8 mouse cellular contexts compared by ENCODE assay signal in the genomic region with DNA sequence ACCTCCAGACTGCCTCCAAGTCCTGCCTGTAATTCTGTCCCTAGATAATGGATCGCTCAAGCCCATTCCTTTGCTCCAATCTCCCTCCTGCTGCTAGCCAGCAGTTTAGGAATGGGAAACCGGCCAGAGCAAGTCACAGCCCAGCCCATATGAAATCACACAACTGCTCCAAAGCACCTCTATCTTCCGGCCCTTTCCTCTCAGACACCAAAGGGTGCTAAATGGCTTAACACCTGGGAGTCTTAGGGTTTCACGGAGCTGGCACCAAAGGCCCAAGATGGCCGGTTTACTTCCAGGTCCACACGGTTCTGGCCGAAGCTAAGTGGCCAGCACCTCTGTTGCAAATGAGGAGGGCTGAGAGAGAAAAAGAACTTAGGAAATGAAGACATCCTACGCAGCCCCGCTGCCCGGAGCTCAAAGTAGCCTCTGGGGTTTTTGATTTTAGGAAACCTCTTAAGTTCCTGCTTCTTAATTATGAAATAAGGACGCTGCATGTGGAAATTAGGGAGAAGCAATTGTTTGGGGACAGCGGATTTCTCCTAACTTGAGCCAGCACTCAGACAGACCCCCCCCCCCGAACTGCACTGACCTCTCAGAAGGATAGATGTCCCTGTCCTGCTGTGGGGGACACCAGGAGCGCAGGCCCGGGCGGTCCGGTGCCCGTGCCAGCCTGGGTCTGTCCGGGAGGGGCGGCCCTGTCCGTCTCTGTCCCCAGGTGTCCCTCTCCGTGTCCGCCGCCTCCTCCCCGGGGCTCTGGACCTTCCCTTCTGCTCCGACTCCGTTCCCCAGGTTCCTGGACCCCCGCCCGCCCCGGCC. TPM values are rescaled to one million over a fixed set of nuclear protein-coding genes. Genes with fewer than 3 reads are reported as not detected.
DNase-seq lines count a peak whose midpoint lies in the region; ATAC-seq and TF ChIP-seq lines count a peak whose summit lies in the region.

No protein-coding gene starts in this region.

- ATAC-seq in intestine, postnatal 0 days: peak; percentile 41
- peak; percentile 67 for ATAC-seq in lung, embryonic 15.5 days (ENCODE audit: borderline replicate concordance, extremely low read depth, low FRiP score, low TSS enrichment)
- no peak for ATAC-seq in stomach, embryonic 16.5 days (ENCODE audit: insufficient read depth, low FRiP score)

- DNase-seq in adrenal gland, adult (ENCODE audit: inconsistent age in 2 of 2, low spot score in 1 of 2): peak; percentile 69 to 89
- no peak for DNase-seq in adrenal gland, postnatal 4 days (ENCODE audit: low spot score in 2 of 2)
- DNase-seq in gonadal fat pad, adult 2 months (ENCODE audit: low read depth): peak; percentile 31
- DNase-seq in ovary, postnatal 36 days (ENCODE audit: low spot score): no peak

- H3K4me3 ChIP-seq in bone marrow, adult 2 months (replicated peaks; ENCODE audit: control insufficient read depth, low read depth, low read length): peak overlapping the region; percentile 62
- peak overlapping the region; percentile 80 for H3K4me3 ChIP-seq in intestine, postnatal 0 days (ENCODE audit: low read depth, low read length)
- H3K4me3 ChIP-seq in lung, embryonic 15.5 days: peak overlapping the region; percentile 83
- H3K4me3 ChIP-seq in stomach, embryonic 16.5 days (replicated peaks; ENCODE audit: low read length): peak overlapping the region; percentile 92

- no peaks in the 10 kb centered on the region for H3K27me3 ChIP-seq in intestine, postnatal 0 days (replicated peaks; ENCODE audit: control insufficient read depth, insufficient read depth, low read length)
- H3K27me3 ChIP-seq in lung, embryonic 15.5 days: no peaks in the 10 kb centered on the region
- no peaks in the 10 kb centered on the region for H3K27me3 ChIP-seq in stomach, embryonic 16.5 days (ENCODE audit: control insufficient read depth, insufficient read depth, low read length)

- peak overlapping the region; percentile 58 for H3K27ac ChIP-seq in bone marrow, adult 2 months (ENCODE audit: control insufficient read depth, insufficient read depth, low read depth, low read length, poor library complexity)
- H3K27ac ChIP-seq in intestine, postnatal 0 days (ENCODE audit: low read depth, low read length): peak overlapping the region; percentile 54; the same call in 1 of the 2 replicates
- H3K27ac ChIP-seq in lung, embryonic 15.5 days: peak overlapping the region; percentile 66
- H3K27ac ChIP-seq in stomach, embryonic 16.5 days (ENCODE audit: low read length): peak overlapping the region; percentile 77

- no peaks in the 10 kb centered on the region for H3K9me3 ChIP-seq in intestine, postnatal 0 days (ENCODE audit: control insufficient read depth)
- no peaks in the 10 kb centered on the region for H3K9me3 ChIP-seq in lung, embryonic 15.5 days
- no peaks in the 10 kb centered on the region for H3K9me3 ChIP-seq in stomach, embryonic 16.5 days (replicated peaks; ENCODE audit: control insufficient read depth, low read length)

- no peak for TF ChIP-seq POLR2A in bone marrow, adult 2 months (IDR thresholded peaks at IDR 0.05; ENCODE audit: borderline replicate concordance, control insufficient read depth, low read depth, low read length)

- H3K4me1 ChIP-seq in bone marrow, adult 2 months (ENCODE audit: control insufficient read depth, insufficient read depth, low read length): peaks cover 8% of the 10 kb centered on the region; the same call in 1 of the 2 replicates
- 0 out of 2 replicates have a peak, but pooled peaks cover 4% of the 10 kb centered on the region for H3K4me1 ChIP-seq in intestine, postnatal 0 days (replicated peaks; ENCODE audit: control insufficient read depth, insufficient read depth, low read length)
- H3K4me1 ChIP-seq in lung, embryonic 15.5 days: peaks cover 41% of the 10 kb centered on the region
- peaks cover 39% of the 10 kb centered on the region for H3K4me1 ChIP-seq in stomach, embryonic 16.5 days (ENCODE audit: control insufficient read depth, insufficient read depth, low read length)

- no peaks in the 10 kb centered on the region; the same call in 1 of the 2 replicates for H3K36me3 ChIP-seq in intestine, postnatal 0 days (ENCODE audit: control insufficient read depth, insufficient read depth)
- H3K36me3 ChIP-seq in lung, embryonic 15.5 days: no peaks in the 10 kb centered on the region
- no peaks in the 10 kb centered on the region for H3K36me3 ChIP-seq in stomach, embryonic 16.5 days (ENCODE audit: control insufficient read depth, insufficient read depth, low read length)

- no peak for TF ChIP-seq CTCF in bone marrow, adult 2 months (IDR thresholded peaks at IDR 0.05; ENCODE audit: control insufficient read depth, insufficient read depth, low read length)
- no peak for TF ChIP-seq CTCF in intestine, postnatal 0 days (IDR thresholded peaks at IDR 0.05; ENCODE audit: low read depth)

- 3% methylated on average over 30 of the region's 30 CpGs for WGBS in bone marrow, adult 2 months
- WGBS in intestine, postnatal 0 days: 4% methylated on average over 29 of the region's 30 CpGs
- 5% methylated on average over 30 of the region's 30 CpGs for WGBS in lung, embryonic 15.5 days
- 5% methylated on average over 30 of the region's 30 CpGs for WGBS in stomach, embryonic 16.5 days

- peak overlapping the region; percentile 74 for H3K9ac ChIP-seq in intestine, postnatal 0 days (ENCODE audit: low read depth, low read length)
- peak overlapping the region; percentile 70 for H3K9ac ChIP-seq in lung, embryonic 15.5 days
- H3K9ac ChIP-seq in stomach, embryonic 16.5 days (ENCODE audit: low read length): peak overlapping the region; percentile 92

- peak overlapping the region; percentile 87 for H3K4me2 ChIP-seq in intestine, postnatal 0 days (replicated peaks; ENCODE audit: low read depth)
- peak overlapping the region; percentile 87 for H3K4me2 ChIP-seq in lung, embryonic 15.5 days
- H3K4me2 ChIP-seq in stomach, embryonic 16.5 days (ENCODE audit: low read depth, low read length): peak overlapping the region; percentile 87

RNA-seq across cellular contexts. Expression of gene Agtrap, which starts 0.5 kb away (rescaled TPM):
- 10 to 100 TPM; 77.6 to 83.7 TPM for total RNA-seq in adrenal gland, postnatal 4 days (2021)
- 10.0 and 20.9 TPM in 2 replicates for polyA plus RNA-seq in bone marrow, adult 2 months (2011; ENCODE audit: insufficient read depth, insufficient read length, low replicate concordance, missing spikeins)
- polyA plus RNA-seq in gonadal fat pad, adult 2 months (2012; rRNA removed): 29.4 and 30.3 TPM in 2 replicates
- 27.7 and 31.3 TPM in 2 replicates for polyA plus RNA-seq in intestine, postnatal 0 days (2015; fragmentation: Nextera tagmentation; extraction: Ambion mirVana)
- polyA plus RNA-seq in lung, embryonic 15.5 days (2015; fragmentation: Nextera tagmentation; extraction: Ambion mirVana): 13.3 and 15.9 TPM in 2 replicates
- polyA plus RNA-seq in stomach, embryonic 16.5 days (2015; fragmentation: Nextera tagmentation; extraction: Ambion mirVana): 16.5 and 16.9 TPM in 2 replicates

RNA-seq across cellular contexts. Expression of gene Mad2l2, which starts 42.9 kb away (rescaled TPM):
- total RNA-seq in adrenal gland, postnatal 4 days (2021): 10 to 100 TPM; 24.0 to 24.6 TPM
- 7.4 and 13.9 TPM in 2 replicates for polyA plus RNA-seq in bone marrow, adult 2 months (2011; ENCODE audit: insufficient read depth, insufficient read length, low replicate concordance, missing spikeins)
- polyA plus RNA-seq in gonadal fat pad, adult 2 months (2012; rRNA removed): 34.8 and 38.1 TPM in 2 replicates
- polyA plus RNA-seq in intestine, postnatal 0 days (2015; fragmentation: Nextera tagmentation; extraction: Ambion mirVana): 22.6 and 24.9 TPM in 2 replicates
- 50.2 and 51.9 TPM in 2 replicates for polyA plus RNA-seq in lung, embryonic 15.5 days (2015; fragmentation: Nextera tagmentation; extraction: Ambion mirVana)
- 35.1 and 36.1 TPM in 2 replicates for polyA plus RNA-seq in stomach, embryonic 16.5 days (2015; fragmentation: Nextera tagmentation; extraction: Ambion mirVana)

RNA-seq across cellular contexts. Expression of gene Draxin, which starts 43.2 kb away (rescaled TPM):
- 1 to 10 TPM in 1 of 2 experiments, under 1 TPM in 1; 0.42 to 1.0 TPM for total RNA-seq in adrenal gland, postnatal 4 days (2021)
- 1.7 and 5.6 TPM in 2 replicates for polyA plus RNA-seq in bone marrow, adult 2 months (2011; ENCODE audit: insufficient read depth, insufficient read length, low replicate concordance, missing spikeins)
- 0.04 and 0.09 TPM in 2 replicates for polyA plus RNA-seq in gonadal fat pad, adult 2 months (2012; rRNA removed)
- 0.03 and 0.05 TPM in 2 replicates for polyA plus RNA-seq in intestine, postnatal 0 days (2015; fragmentation: Nextera tagmentation; extraction: Ambion mirVana)
- 0.07 TPM in 1 of 2 replicates, not detected in the other for polyA plus RNA-seq in lung, embryonic 15.5 days (2015; fragmentation: Nextera tagmentation; extraction: Ambion mirVana)
- 0.04 and 0.06 TPM in 2 replicates for polyA plus RNA-seq in stomach, embryonic 16.5 days (2015; fragmentation: Nextera tagmentation; extraction: Ambion mirVana)

RNA-seq across cellular contexts. Expression of gene Mthfr, which starts 48.4 kb away (rescaled TPM):
- total RNA-seq in adrenal gland, postnatal 4 days (2021): 10 to 100 TPM; 47.0 to 56.6 TPM
- 5.2 and 9.6 TPM in 2 replicates for polyA plus RNA-seq in bone marrow, adult 2 months (2011; ENCODE audit: insufficient read depth, insufficient read length, low replicate concordance, missing spikeins)
- polyA plus RNA-seq in gonadal fat pad, adult 2 months (2012; rRNA removed): 43.2 and 48.2 TPM in 2 replicates
- 11.7 and 12.6 TPM in 2 replicates for polyA plus RNA-seq in intestine, postnatal 0 days (2015; fragmentation: Nextera tagmentation; extraction: Ambion mirVana)
- polyA plus RNA-seq in lung, embryonic 15.5 days (2015; fragmentation: Nextera tagmentation; extraction: Ambion mirVana): 18.9 and 21.1 TPM in 2 replicates
- polyA plus RNA-seq in stomach, embryonic 16.5 days (2015; fragmentation: Nextera tagmentation; extraction: Ambion mirVana): 26.0 and 26.7 TPM in 2 replicates

RNA-seq across cellular contexts. Expression of gene Clcn6, which starts 48.7 kb away (rescaled TPM):
- 10 to 100 TPM; 21.0 to 23.6 TPM for total RNA-seq in adrenal gland, postnatal 4 days (2021)
- 3.4 and 6.8 TPM in 2 replicates for polyA plus RNA-seq in bone marrow, adult 2 months (2011; ENCODE audit: insufficient read depth, insufficient read length, low replicate concordance, missing spikeins)
- 12.4 and 17.8 TPM in 2 replicates for polyA plus RNA-seq in gonadal fat pad, adult 2 months (2012; rRNA removed)
- polyA plus RNA-seq in intestine, postnatal 0 days (2015; fragmentation: Nextera tagmentation; extraction: Ambion mirVana): 2.5 and 3.1 TPM in 2 replicates
- 4.5 and 5.0 TPM in 2 replicates for polyA plus RNA-seq in lung, embryonic 15.5 days (2015; fragmentation: Nextera tagmentation; extraction: Ambion mirVana)
- 5.7 and 6.1 TPM in 2 replicates for polyA plus RNA-seq in stomach, embryonic 16.5 days (2015; fragmentation: Nextera tagmentation; extraction: Ambion mirVana)

Comparison
In these comparisons a context has a peak if more than half of its experiments do, and no peak if none do; other contexts are left out.
1. DNase-seq: peak in adrenal gland, adult (2 of 2) and gonadal fat pad, adult 2 months (single experiment); none in adrenal gland, postnatal 4 days (0 of 2) and ovary, postnatal 36 days (single experiment).
2. Peak in every context shown above with its lines, with median percentiles within 50 percentile points of each other: H3K27ac ChIP-seq, H3K4me3 ChIP-seq, H3K4me2 ChIP-seq and H3K9ac ChIP-seq.